Comparison of ENCODE assay signal across 8 mouse cellular contexts in the genomic region with DNA sequence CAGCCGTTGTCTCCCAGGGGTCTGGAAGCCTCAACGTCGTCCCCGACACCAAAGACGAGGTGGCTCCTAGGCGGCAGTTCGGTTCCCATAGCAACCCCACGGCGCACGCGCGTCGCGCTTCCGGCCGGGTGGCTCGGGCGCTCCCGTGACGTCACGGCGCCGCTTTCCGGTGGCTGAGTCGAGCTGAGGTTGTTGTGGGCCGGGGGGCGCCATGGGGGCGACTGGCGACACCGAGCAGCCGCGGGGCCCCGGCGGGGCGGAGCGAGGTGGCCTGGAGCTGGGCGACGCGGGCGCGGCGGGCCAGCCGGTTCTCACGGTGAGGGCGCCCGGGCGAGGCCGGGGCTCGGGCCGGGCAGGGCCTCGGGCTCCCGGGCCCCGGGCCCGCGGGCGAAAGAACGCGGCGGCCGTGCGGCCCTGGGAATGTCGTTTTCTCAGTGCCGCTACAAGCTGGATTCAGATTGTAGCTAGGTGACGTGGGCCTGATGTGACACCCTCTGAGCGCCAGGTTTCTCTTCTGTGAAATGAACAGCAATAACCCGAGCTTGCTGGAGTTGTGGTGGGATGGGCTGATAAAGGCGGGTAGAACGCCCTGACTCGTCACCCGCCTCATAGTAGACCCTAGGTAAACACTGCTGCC. TPM values are rescaled to one million over a fixed set of nuclear protein-coding genes. Genes with fewer than 3 reads are reported as not detected.
DNase-seq lines count a peak whose midpoint lies in the region; ATAC-seq lines count a peak whose summit lies in the region.

A gene (minus strand): TSS at position 89 of the 637 bp plus-strand sequence.
A gene (plus strand): TSS at position 141 of the 637 bp plus-strand sequence.

- DNase-seq in adrenal gland, adult 8-10 months = peak; percentile 88
- DNase-seq in embryo, embryonic 11.5 days (ENCODE audit: low read depth, low spot score) = peak; percentile 89
- peak; percentile 94 for DNase-seq in gastrocnemius, postnatal 4 days (ENCODE audit: low spot score in 2 of 2)
- peak; percentile 96 to 97 for DNase-seq in left cerebral cortex, postnatal 25 days (ENCODE audit: low spot score in 2 of 2)
- DNase-seq in mesoderm, embryonic 11.5 days (ENCODE audit: low read depth, low spot score) = peak; percentile 95
- DNase-seq in right cerebral cortex, postnatal 25 days = peak; percentile 95
- peak; percentile 91 to 93 for DNase-seq in urinary bladder, postnatal 36 days (ENCODE audit: low spot score in 2 of 2)

- H3K27me3 ChIP-seq in intestine, embryonic 15.5 days (replicated peaks) = no peaks in the 10 kb centered on the region

- peak; percentile 94 for ATAC-seq in intestine, embryonic 15.5 days

- peak within 1 kb of the TSS; percentile 69 for H3K27ac ChIP-seq in intestine, embryonic 15.5 days

- H3K4me1 ChIP-seq in intestine, embryonic 15.5 days (replicated peaks) = peaks cover 16% of the 10 kb centered on the region

- H3K4me2 ChIP-seq in intestine, embryonic 15.5 days (replicated peaks) = peak within 1 kb of the TSS; percentile 66

- under 1% methylated on average over 60 of the region's 70 CpGs for WGBS in intestine, embryonic 15.5 days

- intact Hi-C loops in left cerebral cortex, postnatal 25 days (cut with DNase I) = no loop called here

- peaks cover 4% of the 10 kb centered on the region; the same call in 1 of the 2 replicates for H3K36me3 ChIP-seq in intestine, embryonic 15.5 days

- no peaks in the 10 kb centered on the region for H3K9me3 ChIP-seq in intestine, embryonic 15.5 days

- H3K4me3 ChIP-seq in intestine, embryonic 15.5 days (replicated peaks) = peak within 1 kb of the TSS; percentile 84

- peak within 1 kb of the TSS; percentile 90 for H3K9ac ChIP-seq in intestine, embryonic 15.5 days

RNA-seq across cellular contexts. Expression of the first gene that starts in this region (rescaled TPM):
- total RNA-seq in adrenal gland, adult 8-10 months (2022) = under 1 TPM; 0.31 to 0.71 (median 0.49) TPM
- not detected for total RNA-seq in gastrocnemius, postnatal 4 days (2021)
- 1.8 and 2.0 TPM in 2 replicates for polyA plus RNA-seq in intestine, embryonic 15.5 days (2015; fragmentation: Nextera tagmentation; extraction: Ambion mirVana)
- 1 to 10 TPM; 1.6 to 1.9 TPM for total RNA-seq in left cerebral cortex, postnatal 25 days (2021)

RNA-seq across cellular contexts. Expression of the second gene that starts in this region (rescaled TPM):
- 10 to 100 TPM; 35.2 to 52.1 (median 46.1) TPM for total RNA-seq in adrenal gland, adult 8-10 months (2022)
- total RNA-seq in gastrocnemius, postnatal 4 days (2021) = 10 to 100 TPM; 40.8 to 40.9 TPM
- polyA plus RNA-seq in intestine, embryonic 15.5 days (2015; fragmentation: Nextera tagmentation; extraction: Ambion mirVana) = 60.4 and 62.5 TPM in 2 replicates
- total RNA-seq in left cerebral cortex, postnatal 25 days (2021) = 10 to 100 TPM; 36.6 to 39.3 TPM

Comparison
In these comparisons a context has a peak if more than half of its experiments do, and no peak if none do; other contexts are left out.
1. Peak in every context shown above with its lines: DNase-seq, ATAC-seq, H3K4me3 ChIP-seq and H3K27ac ChIP-seq.